Mouse (Mus musculus) right cerebral cortex, adult 18-20 months (tissue): Measurements from ENCODE around the gene Wfdc6a.
"Not testable (repeated sequence)": the region's sequence is repeated elsewhere in the genome, so short reads cannot be mapped to it uniquely, and the experiment has no call there.

Experiments used
- DNase-seq: peaks from one replicate; pipeline ENCODE4 v3.0.0; 2022; ENCODE audit warnings: mixed read lengths

Gene Wfdc6a

DNA sequence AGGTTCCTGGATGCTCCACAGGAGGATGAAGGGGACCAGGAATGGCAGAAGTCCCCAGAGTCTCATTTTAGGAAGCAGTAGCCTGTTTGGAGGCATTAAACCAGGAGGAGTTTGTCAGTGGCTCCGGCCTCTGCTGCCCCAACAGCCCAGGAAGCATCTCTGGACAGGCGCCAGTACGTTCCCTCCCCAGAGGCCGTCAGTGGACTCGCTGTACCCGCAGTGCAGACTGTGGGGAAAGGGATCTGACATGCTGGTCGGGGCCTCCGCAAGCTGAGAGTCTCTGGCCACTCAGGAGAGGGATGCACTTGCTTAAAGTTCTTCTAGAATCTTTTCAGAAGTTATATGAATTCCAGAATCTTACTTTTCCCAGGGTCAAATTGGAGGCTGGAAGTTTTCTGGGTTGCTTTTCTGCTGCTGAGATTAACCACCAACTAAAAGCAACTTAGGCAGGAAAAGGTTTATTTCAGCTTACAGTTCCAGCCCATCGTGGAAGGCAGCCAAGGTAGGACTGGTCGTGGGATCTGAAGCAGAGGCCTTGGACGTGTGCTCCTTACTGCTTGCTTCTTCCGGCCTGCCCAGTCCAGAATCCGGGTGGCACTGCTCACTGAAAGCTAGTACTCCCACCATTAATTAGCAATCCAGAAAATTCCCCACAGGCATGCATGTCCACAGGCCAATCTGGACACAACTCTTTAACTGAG, at the start of gene Wfdc6a:
Wfdc6a (minus strand) TSS at position 423 of the 701 bp plus-strand sequence.
- DNase-seq = not testable (repeated sequence)

DNA sequence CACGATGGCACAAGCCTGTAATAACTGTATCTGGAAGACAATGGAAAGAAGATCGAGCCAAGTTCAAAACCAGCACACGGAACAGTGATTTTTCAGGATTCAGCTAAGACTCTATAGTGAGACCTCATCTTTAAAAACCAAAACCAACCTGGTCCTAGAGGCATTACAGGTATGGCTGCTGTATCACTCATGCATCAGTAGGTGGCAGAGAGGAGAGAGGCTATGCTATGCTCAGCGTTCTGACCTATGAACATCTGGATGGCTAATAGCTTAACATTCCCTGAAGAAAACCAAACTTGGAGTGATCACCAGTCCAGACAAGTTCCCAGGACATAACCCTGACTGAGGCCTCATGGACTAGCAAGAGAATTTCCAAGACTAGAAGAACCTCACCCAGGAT, 36.5 kb upstream of the Wfdc6a start:
- no peak for DNase-seq

DNA sequence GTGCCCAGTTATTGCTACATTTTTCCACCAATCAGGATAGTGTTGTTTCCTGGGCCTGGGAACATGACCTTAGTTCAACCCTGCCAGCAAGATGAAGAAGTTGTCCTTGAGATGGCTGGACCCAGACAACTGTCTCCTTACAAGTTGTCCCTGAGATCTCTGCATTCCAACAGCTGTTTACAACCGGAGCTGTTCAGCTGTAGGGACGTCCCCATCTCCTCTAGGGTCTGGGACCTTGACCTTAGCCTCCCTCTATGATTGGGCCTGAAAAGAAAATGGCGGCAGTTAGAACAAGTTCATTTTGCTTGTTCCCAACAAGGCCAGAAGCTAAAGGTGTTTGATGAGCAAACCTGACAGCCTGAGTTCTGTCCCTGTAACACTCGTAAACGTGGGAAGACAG, 33.8 kb upstream of the Wfdc6a start:
- no peak for DNase-seq

DNA sequence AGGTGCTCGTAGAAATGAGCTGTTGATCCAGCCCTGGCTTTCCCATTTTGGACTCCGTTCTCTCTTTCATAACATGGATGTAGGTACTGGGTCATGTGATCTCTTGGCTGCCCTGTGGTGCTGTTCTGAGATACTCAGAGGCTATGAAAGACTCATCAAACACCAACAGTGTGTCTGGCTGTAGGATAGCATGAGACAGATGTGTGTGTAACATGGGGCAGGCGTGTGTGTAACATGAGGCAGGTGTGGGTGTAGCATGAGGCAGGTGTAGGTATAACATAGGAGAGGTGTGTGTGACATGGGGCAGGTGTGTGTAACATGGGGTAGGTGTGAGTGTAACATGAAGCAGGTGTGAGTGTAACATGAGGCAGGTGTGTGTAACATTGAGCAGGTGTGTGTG, 30.1 kb upstream of the Wfdc6a start:
- no peak for DNase-seq

DNA sequence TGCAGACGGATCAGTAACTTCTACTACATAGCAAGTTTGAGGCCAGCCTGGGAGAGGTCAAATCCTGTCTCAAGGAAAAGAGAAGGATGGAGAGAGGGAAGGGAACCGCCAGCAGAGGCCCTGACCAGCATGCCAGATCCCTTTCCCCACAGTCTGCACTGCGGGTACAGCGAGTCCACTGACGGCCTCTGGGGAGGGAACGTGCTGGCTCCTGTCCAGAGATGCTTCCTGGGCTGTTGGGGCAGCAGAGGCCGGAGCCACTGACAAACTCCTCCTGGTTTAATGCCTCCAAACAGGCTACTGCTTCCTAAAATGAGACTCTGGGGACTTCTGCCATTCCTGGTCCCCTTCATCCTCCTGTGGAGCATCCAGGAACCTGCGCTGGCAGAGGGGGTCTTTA, 28.2 kb upstream of the Wfdc6a start, which contains the start of the genes Wfdc6b and Wfdc8:
Wfdc6b (plus strand) TSS at position 52 of the 400 bp plus-strand sequence.
Wfdc8 (minus strand) TSS at position 156 of the 400 bp plus-strand sequence.
- not testable (repeated sequence) for DNase-seq

DNA sequence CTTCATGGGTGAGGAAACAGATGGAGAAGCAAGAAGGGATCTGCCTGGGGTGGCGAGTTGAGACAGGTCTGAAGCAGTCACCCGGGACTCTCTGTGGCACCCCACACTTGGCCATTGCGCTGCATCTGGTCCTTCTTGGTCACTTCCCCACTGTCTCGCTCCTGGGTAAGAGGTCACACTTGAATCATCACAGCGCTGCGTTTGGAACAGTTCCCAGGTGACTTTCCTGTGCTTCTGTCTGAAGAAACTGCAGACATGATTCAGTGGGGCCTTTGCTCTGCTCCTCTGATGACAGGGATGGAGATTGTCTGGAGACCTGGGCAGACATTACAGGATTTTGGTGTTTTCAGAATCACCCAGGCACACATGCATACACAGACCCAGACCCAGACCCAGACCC, 23.5 kb upstream of the Wfdc6a start:
- DNase-seq = no peak

DNA sequence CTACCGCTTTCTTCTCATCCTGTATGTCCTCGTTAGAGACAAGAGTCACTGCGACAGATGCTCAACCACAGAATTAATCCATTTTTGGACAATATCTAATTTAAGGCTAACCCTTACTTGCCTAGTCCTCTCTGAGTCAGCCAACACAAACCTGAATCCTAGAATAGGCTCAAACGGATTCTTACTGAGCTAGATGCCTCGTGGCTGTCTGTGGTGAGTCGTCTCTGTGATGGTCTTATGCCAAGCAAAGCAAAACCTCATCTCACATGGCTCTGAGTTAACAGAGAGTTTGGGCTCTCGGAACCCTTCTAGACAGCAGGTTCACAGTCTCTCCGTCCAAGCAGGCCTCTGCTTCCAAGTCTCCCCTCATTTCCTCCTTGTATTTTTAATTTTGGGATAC, 19.2 kb upstream of the Wfdc6a start:
- DNase-seq = peak; percentile 8

DNA sequence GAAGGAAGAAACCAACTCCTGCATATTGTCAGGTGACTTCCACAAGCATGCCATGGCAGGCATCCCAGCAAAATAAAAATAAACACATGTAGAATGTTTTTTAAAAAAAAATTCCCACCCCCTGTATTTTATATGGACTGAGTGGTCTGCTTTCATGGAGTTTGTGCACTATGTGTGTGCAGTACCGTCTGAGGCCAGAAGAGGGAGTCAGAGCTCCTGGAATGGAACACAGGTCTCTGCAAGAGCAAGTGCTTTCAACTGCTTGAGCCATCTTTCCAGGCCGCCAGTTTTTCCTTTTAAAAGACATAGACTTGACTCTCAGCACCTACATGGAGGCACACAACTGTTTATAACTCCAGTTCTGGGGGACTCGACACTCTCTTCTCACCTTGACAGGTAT, 18.2 kb upstream of the Wfdc6a start:
- DNase-seq = no peak

DNA sequence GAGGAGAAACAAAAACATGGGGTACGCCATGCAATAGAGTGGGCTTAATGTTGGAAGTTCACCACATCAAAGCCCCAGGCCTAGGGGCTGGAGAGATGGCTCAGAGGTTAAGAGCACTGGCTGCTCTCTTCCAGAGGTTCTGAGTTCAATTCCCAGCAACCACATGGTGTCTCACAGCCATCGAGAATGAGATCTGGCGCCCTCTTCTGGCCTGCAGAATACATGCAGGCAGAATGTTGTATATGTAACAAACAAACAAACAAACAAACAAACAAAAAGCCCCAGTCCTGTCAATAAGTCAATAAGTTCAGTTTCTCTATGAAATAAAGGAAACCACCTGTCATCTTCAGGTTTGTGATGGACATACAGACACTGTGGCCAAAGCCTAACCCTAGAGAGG, 14.9 kb upstream of the Wfdc6a start:
- DNase-seq = no peak

DNA sequence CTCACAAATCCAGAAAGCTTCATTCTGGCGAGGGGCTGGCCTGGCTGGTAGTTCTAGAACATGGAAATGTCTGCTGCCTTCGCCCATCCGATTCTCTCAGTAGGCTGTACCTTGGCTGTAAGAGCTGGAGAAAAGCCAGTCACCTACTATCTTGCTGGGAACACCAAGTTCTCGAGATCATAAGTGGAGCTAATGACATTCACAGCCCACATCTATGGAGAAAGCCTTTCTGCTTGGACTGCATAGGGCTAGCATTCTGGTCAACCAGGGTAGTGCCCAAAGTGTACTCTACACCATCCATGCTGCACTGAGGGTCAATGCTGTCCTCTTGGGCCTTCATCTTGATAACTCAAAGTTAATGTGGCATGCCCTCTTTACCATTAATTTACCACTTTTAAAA, 8.2 kb upstream of the Wfdc6a start, which contains the start of gene Eppin:
Eppin (minus strand) TSS at position 101 of the 400 bp plus-strand sequence.
- no peak for DNase-seq

DNA sequence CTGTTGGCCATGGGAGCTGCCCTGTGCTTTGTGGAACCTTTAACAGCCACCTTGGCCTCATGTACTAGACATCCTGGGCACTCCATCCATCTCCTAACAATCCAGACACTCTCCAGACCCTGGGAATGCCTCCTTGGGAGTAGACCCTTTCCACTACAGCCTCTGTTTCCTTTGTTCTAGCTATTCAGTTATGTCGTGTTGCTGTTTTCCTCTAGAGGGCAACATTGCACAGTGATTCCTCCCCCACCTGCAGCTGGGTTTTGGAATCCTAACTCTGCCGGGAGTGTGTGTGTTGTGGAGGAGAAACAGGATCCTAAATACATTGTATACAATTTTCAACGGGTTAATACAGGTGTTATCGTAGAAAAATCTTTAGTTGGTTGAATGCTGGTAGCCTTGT, 6.8 kb upstream of the Wfdc6a start:
- DNase-seq = peak; percentile 13

DNA sequence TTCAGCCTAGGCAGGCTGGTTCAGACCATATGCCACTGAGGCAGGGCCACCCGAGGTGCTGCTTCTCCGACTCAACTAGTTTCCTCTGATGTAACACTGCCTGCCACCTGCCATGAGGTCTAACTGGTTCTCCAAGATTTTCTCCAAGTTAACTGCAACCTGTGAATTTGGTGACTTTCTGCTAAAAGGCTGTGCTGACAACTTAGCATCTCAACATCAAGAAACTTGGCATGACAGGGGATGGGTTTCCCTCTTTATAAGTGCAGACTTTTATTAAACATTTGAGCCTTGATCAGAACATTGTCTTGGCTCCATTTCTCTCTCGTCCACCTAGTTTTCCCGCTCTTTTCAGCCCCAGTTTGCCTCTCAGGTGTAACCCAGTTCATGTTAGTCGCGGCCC, 11.9 kb downstream of the Wfdc6a start, which contains the start of gene Spint3:
Spint3 (minus strand) TSS at position 101 of the 400 bp plus-strand sequence.
- not testable (repeated sequence) for DNase-seq

DNA sequence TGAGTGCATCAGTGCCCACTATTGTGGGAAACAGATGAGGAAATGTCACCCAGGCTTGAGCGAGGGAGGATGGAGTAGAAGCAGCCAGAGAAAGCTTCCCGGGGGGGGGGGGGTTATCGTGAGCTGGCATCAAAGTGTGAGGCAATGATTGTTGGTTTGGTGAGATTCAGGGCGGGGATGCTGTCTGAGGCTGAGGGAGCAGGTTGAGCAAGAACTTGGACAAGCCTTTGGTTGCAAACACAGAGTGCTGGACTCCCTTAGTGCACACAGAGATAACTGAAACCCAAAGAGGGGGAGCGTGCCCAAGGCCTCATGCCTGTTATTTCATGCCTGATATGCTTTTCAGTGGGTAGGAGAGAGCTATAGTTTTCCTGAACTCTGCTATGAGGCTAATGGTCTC, 17.8 kb downstream of the Wfdc6a start:
- DNase-seq = no peak

DNA sequence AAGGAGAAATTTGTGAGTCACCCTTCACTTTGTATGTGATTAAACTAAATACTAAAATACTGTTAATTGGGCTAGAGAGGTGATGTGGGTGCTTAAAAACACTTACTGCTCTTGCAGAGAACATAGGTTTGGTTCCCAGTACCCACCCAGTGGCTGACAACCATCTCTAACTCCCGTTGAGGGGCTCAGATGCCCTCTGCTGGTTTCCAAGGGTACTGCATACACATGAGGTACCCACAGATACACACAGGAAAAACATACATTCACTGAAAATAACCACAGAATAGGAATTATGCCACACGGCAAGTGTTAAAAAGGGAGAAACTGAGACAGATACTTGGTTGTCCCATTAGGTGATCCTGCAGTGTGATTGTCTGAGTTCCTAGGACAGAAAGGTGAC, 18.2 kb downstream of the Wfdc6a start:
- DNase-seq = no peak

DNA sequence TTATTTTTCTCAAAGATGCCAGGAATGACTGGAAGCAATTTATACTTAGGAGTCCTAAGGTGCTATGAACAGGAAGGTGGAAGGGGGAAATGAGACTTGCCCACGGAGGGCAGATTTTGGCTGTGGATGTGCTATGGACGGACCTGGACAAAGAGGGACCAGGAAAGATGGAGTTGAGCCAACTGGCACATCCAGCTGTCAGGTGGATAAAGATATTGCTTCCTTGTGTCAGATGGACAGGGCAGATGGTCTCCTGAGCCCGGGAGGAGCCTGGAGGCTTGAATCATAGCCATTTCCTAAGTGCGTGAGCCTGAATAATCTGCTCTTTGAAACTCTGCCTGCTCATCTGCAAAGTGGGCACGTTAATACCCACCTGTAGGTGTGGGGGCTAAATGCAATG, 20.9 kb downstream of the Wfdc6a start:
- no peak for DNase-seq

DNA sequence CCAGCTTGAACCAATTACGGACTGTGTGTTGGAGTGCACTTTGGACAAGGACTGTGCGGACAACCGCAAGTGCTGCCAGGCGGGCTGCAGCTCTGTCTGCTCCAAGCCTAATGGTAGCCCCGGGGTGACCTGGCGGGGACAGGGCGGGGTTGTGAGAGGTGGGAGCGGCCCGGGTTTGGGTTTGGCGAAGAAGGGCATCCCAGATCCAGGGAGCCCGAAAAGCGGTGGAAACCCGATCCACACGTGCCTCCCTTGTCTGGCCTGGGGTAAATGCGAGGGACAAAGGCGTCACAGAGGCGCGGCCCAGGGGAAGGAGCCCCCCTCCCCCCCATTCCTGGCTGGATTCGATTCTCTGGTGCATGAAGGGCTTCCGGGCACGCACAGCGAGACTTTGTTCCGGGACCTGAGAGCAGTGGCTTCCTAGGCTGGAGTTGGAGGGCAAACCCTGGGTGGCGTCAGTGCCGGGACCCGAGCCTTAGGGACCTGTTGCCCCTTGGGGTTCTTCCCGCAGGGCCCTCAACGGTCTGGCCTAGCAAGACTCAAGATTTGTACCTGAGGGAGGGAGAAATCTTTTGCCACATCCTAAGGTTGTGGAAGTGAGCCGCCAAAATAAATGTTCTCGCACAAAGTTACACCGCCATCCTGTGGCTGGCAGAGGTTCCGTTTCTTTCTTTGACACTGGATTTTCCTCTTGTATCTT, 21.8 kb downstream of the Wfdc6a start:
- peak; percentile 35 for DNase-seq

DNA sequence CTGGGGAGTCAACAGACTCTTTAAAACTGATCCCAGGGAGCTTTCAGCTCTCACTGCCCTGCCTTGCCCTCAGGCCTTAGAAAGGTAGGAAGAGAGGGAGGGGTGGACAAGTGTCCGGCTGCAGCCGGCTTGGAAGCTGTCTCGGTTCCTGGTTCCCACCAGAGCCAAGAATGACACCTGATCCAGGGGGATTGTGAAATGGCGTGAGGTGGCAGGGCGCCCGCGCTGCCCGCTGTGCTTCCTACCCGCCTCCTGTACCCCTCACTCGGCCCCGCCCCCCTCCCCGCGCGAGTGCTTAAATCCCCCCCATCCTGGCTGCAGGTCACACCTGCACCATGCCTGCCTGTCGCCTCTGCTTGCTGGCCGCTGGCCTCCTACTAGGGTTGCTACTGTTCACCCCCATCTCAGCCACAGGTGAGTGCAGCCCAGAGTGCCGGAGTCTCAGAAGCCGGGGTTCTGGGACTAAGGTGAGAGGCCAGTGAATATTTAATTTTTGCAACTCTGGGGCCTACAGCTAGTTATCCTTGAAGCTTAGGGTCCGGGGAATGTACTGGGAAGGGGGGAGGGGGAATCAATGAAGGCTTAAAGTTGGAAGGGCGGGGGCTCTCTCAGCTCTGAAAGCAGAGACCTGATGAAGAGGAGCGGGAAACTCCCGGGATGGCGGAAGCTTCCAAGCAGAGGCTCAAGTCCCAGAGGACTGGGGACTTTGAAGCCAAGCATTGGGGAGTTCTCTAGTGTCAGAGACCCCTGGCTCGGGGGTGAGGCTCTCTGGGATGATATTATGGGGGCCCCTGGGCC, 22.7 kb downstream of the Wfdc6a start, which contains the start of gene Wfdc2:
Wfdc2 (plus strand) TSS at position 23 of the 798 bp plus-strand sequence.
- no peak for DNase-seq

DNA sequence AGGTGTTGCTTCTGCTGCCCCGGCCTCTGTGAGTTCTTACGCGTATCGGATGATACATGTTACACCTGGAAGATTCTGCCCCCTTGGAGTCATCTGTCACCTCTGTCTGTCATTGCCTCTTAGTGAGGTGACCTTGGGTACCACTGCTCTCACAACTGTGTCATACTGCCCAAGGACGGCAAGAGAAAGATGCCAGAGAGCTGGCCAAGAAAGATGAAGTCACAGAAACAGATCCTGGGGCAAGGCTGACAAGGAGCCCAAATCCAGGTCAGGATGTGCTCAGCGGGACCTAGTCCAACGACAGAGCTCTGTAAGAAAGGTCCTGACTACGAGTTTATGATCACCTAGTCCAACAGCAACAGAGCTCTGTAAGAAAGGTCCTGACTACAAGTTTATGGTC, 25.1 kb downstream of the Wfdc6a start:
- DNase-seq = no peak

DNA sequence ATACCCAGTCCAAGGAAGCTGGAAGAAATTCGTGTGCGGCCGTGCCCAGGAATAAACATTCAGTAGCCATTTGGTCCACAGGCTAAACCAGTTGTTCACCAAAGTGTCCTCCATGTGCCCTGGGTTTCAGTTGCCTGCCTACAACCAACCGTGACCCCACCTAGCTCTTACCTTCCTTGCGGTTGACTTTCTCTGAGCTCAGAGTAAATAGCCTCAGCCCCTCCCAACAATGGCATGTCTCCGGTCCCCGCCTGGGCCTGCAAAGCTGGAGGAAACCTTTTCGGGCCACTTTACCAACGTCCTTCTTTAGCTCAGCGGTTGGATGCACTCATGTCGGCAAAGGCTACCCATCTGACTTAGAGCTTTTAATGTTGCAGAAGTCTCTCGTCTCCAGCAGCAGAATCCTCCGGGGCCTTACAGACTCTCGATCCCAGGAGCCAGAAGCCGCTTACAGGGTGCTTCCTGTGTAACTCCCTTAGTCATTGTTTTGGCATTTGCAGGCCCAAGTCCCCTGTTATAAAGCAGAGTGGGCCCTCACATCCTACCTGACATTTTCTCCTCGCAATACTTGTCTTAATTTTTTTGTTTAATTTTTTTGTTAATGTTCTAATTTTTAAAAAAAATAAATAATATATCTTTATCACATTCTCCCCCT, 26.1 kb downstream of the Wfdc6a start:
- DNase-seq = no peak

DNA sequence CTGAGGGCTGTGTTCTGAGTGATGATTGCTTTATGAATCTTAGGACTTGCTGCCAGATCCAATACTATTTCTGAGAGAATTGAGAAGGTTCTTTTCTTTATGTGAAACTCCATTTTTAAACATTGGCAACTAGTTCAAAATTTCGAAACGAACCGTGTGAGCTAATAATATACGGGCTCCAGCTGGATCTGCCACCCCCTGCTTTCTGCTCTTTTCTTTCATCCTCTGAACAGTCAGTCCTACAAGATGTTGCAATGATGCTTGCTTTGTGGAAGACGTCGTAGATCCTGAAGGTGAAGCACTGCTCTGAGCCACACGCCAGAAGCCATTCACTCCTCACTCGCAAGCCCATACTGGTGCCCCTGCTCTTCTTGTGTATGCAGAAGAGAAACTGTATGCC, 26.8 kb downstream of the Wfdc6a start:
- peak; percentile 43 for DNase-seq

DNA sequence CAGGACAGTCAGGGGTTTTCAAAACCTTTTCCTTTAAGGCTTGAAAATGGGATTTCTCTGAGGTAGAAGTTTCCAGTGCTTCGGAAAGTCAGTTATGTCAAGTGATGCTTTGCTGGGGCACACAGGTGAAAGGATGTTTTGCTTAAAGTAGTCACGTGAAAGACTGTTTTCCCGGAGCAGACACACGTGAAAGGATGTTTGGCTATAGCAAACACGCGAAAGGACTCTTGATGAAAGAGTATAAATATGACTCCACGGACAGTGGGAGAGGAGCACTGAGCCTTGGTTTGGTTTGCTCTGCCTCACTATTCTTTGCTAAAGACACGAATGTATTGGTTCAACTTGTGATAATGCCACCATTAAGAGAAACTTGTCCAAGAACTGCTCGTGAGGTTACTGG, 33.7 kb downstream of the Wfdc6a start:
- no peak for DNase-seq

DNA sequence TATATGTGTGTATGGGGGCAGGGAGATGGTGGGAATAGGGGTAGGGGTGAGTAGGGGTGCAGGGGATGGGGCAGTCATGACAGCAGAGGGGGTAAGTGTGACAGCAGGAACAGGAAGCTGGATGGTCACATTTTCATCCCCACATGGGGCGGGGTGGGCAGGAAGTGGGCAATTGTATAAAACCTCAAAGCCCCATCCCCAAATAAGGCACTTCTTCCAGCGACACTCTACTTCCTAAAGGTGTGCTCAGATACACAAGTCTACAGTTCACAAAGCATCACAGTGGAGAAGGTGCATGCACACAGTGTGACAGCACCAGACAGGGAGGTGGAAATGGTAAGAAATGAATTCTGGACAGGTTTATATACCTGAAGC, 34.4 kb downstream of the Wfdc6a start:
- no peak for DNase-seq
